Mouse (Mus musculus) ovary, postnatal 36 days (tissue): ENCODE measurements around the gene Naaladl2.

Experiments used
- DNase-seq: peaks from one replicate; pipeline ENCODE4 v3.0.0; 2022; ENCODE audit warnings: low spot score, mixed read lengths

Gene Naaladl2

GRCm38 (mm10) chr3:24690162-24690915, 453.7 kb downstream of the Naaladl2 start:
- no peak for DNase-seq

GRCm38 (mm10) chr3:24670500-24670899, 473.6 kb downstream of the Naaladl2 start:
- no peak for DNase-seq

GRCm38 (mm10) chr3:24668052-24668916, 475.8 kb downstream of the Naaladl2 start:
- no peak for DNase-seq

- no peak for DNase-seq
Observed at GRCm38 (mm10) chr3:24665408-24665807, 478.7 kb downstream of the Naaladl2 start.

- DNase-seq = no peak
Observed at GRCm38 (mm10) chr3:24663749-24664148, 480.3 kb downstream of the Naaladl2 start.

- no peak for DNase-seq
Observed at GRCm38 (mm10) chr3:24630032-24630431, 514.0 kb downstream of the Naaladl2 start.

GRCm38 (mm10) chr3:24605485-24605884, 538.6 kb downstream of the Naaladl2 start:
- DNase-seq = no peak

- DNase-seq = no peak
Observed at GRCm38 (mm10) chr3:24604791-24605320, 539.2 kb downstream of the Naaladl2 start.

- no peak for DNase-seq
Observed at GRCm38 (mm10) chr3:24595447-24595846, 548.6 kb downstream of the Naaladl2 start.

- DNase-seq = no peak
Observed at GRCm38 (mm10) chr3:24556617-24557016, 587.4 kb downstream of the Naaladl2 start.

GRCm38 (mm10) chr3:24553701-24554100, 590.4 kb downstream of the Naaladl2 start:
- no peak for DNase-seq

GRCm38 (mm10) chr3:24552631-24553030, 591.4 kb downstream of the Naaladl2 start:
- DNase-seq = no peak

GRCm38 (mm10) chr3:24533775-24534458, 610.1 kb downstream of the Naaladl2 start:
- DNase-seq = no peak

- no peak for DNase-seq
Observed at GRCm38 (mm10) chr3:24514918-24515317, 629.1 kb downstream of the Naaladl2 start.

- no peak for DNase-seq
Observed at GRCm38 (mm10) chr3:24486456-24487112, 657.5 kb downstream of the Naaladl2 start.

- DNase-seq = no peak
Observed at GRCm38 (mm10) chr3:24463941-24464340, 680.1 kb downstream of the Naaladl2 start.

- no peak for DNase-seq
Observed at GRCm38 (mm10) chr3:24440621-24441020, 703.4 kb downstream of the Naaladl2 start.

GRCm38 (mm10) chr3:24432761-24433160, 711.3 kb downstream of the Naaladl2 start:
- DNase-seq = no peak

- no peak for DNase-seq
Observed at GRCm38 (mm10) chr3:24391737-24392136, 752.3 kb downstream of the Naaladl2 start.

GRCm38 (mm10) chr3:24391311-24391710, 752.8 kb downstream of the Naaladl2 start:
- DNase-seq = no peak

- no peak for DNase-seq
Observed at GRCm38 (mm10) chr3:24355010-24355409, 789.1 kb downstream of the Naaladl2 start.
